Mouse (Mus musculus): Measurements from ENCODE around the gene Arpc1b.
"Not testable (repeated sequence)": the region's sequence is repeated elsewhere in the genome, so short reads cannot be mapped to it uniquely, and the experiment has no call there.

The Arpc1b gene

GRCm38 (mm10) chr5:145114071-145114605 lies at the start of gene Arpc1b:
Gene Arpc1b (plus strand): TSS chr5:145114215.
- peak; percentile 90 for DNase-seq (ENCODE audit: low spot score)

- DNase-seq (ENCODE audit: low spot score) = no peak
Observed at GRCm38 (mm10) chr5:145064765-145065340, 49.2 kb upstream of the Arpc1b start.

- DNase-seq (ENCODE audit: low spot score) = no peak
Observed at GRCm38 (mm10) chr5:145068863-145069262, 45.2 kb upstream of the Arpc1b start.

DNA sequence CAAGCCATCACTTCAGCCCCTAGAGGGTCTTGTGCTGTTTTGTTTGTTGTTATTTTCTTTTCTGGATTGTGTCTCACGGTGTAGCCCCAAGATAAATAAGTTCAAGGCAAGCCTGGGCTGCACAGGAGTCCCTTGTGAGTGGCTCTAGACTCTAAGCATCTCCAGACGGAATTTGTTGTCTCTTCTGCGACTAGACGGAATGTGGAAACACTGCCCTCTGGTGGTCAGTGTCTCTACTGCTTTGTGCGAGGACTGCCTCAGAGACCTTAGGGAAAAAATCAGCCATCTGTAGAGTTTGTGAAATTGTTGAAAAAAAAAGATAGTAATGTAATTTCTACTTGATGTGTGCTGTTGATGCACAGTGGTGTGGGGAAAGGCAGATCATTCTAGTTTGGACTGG lies 44.3 kb upstream of the Arpc1b start:
- peak; percentile 90 for DNase-seq (ENCODE audit: low spot score)

- DNase-seq (ENCODE audit: low spot score) = peak; percentile 52
Observed at GRCm38 (mm10) chr5:145071342-145071741, 42.7 kb upstream of the Arpc1b start.

- DNase-seq (ENCODE audit: low spot score) = no peak
Observed at GRCm38 (mm10) chr5:145075081-145075480, 38.9 kb upstream of the Arpc1b start.

GRCm38 (mm10) chr5:145081866-145082613 lies 32.0 kb upstream of the Arpc1b start:
- DNase-seq (ENCODE audit: low spot score) = no peak

DNA sequence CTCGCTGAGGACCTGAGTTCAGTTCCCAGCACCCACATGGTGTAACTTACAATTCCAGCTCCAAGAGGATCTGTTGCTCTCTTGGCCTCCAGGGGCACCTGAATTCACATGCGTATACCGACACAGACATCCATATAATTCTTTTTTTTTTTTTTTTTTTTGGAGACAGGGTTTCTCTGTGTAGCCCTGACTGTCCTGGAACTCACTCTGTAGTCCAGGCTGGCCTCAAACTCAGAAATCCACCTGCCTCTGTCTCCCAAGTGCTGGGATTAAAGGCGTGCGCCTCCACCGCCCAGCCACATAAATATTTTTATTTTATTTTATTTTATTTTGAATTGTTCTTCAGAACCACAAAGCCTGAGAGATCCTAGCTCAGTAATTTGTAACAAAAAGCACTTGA lies 30.8 kb upstream of the Arpc1b start:
- DNase-seq (ENCODE audit: low spot score) = not testable (repeated sequence)

GRCm38 (mm10) chr5:145083632-145084451 lies 30.2 kb upstream of the Arpc1b start, which contains the start of the genes Arpc1a and Kpna7:
Gene Arpc1a (plus strand): TSS chr5:145083830.
Gene Kpna7 (minus strand): TSS chr5:145084030.
- peak; percentile 96 for DNase-seq (ENCODE audit: low spot score)

GRCm38 (mm10) chr5:145084822-145085221 lies 29.2 kb upstream of the Arpc1b start:
- no peak for DNase-seq (ENCODE audit: low spot score)

GRCm38 (mm10) chr5:145088186-145088585 lies 25.8 kb upstream of the Arpc1b start:
- DNase-seq (ENCODE audit: low spot score) = no peak

DNA sequence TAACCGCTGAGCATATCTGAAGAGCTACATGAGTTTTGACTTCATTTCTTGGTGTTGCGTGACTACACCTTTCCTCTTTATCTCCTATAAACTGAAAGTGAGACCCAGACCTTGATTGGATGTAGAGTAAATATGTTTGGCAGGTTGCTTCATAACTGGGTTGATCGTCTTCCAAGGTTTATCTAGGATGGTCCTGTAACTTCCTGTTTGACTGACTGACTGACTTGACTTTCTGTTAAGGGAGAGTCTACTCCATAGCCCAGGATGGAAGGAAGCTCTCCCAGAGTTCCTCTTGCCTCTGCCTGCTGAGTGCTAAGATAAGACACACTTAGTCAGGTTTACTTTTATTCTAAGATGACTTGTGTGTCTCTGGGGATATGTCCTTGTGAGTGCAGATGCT lies 24.1 kb upstream of the Arpc1b start:
- no peak for DNase-seq (ENCODE audit: low spot score)

DNA sequence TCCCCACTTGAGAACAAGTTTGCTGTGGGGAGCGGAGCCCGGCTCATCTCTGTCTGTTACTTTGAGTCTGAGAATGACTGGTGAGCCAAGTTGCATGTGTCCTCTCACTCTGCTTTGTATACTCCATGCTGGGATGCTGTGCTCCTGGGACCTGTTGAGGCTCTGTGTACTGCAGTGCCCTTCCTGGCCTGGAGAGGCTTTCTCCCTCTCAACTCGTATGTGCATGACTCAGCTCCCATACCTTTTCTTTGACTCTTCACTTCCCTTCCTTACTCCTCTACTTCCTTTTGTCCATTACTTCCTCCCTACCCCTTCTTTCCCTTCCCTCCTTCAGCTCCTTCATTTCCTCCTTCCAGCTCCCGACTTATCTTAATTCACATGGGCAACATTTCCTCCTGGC lies 17.8 kb upstream of the Arpc1b start:
- no peak for DNase-seq (ENCODE audit: low spot score)

DNA sequence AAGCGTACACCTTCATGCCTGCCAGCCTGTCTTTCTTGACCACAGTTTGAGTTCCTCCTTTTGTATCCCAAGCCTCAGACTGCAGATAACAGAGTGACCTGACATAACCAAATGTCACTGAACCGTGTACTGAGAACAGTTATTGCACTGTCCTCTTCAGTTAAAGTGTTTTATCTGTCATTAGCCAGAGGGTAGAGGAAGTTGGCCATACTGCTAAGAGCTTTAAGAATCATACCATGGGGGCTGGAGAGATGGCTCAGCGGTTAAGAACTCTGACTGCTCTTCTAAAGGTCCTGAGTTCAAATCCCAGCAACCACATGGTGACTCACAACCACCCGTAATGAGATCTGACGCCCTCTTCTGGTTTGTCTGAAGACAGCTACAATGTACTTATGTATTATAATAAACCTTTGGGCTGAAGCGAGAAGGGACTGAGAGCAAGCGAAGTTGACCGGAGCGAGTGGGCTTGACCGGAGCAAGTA lies 15.6 kb upstream of the Arpc1b start:
- no peak for DNase-seq (ENCODE audit: low spot score)

DNA sequence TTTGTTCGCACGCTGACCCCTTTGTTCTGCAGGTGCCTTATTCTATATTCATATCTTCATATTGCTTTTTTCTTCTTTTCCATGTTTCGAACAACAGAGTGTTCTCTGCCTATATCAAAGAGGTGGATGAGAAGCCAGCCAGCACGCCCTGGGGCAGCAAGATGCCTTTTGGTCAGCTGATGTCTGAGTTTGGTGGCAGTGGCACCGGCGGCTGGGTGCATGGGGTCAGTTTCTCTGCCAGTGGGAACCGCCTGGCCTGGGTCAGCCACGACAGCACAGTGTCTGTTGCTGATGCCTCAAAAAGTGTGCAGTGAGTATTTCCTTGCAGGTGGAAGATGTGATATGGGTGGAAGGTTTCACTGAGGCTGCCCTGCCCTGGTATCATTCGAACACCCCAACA lies 13.1 kb upstream of the Arpc1b start:
- peak; percentile 53 for DNase-seq (ENCODE audit: low spot score)

GRCm38 (mm10) chr5:145101451-145101850 lies 12.6 kb upstream of the Arpc1b start:
- DNase-seq (ENCODE audit: low spot score) = not testable (repeated sequence)

- no peak for DNase-seq (ENCODE audit: low spot score)
Observed at GRCm38 (mm10) chr5:145102706-145103105, 11.3 kb upstream of the Arpc1b start.

GRCm38 (mm10) chr5:145104328-145104727 lies 9.7 kb upstream of the Arpc1b start:
- DNase-seq (ENCODE audit: low spot score) = peak; percentile 58

GRCm38 (mm10) chr5:145105694-145106275 lies 8.2 kb upstream of the Arpc1b start:
- peak; percentile 45 for DNase-seq (ENCODE audit: low spot score)

- DNase-seq (ENCODE audit: low spot score) = peak; percentile 51
Observed at GRCm38 (mm10) chr5:145110401-145110800, 3.6 kb upstream of the Arpc1b start.

DNA sequence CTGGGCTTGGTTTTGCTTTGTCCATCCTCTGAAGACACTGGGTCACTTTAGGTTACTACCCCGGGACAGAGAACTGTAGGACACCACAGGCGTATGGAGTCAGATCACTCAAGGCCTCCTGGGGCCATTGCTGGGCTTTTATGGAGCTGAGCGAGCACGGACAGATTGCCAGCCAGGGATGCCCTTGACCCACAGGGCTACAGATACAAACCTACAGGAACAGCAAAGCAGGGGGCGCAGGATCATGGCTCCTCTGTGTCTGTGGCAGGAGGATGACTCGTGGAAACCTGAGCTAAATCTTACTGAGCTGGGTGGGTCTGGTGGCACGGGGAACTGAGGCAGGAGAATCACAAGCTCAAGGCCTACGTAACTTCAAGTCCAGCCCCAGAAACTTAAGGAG lies 1.4 kb upstream of the Arpc1b start:
- no peak for DNase-seq (ENCODE audit: low spot score)

GRCm38 (mm10) chr5:145113416-145113815 lies 599 bp upstream of the Arpc1b start:
- DNase-seq (ENCODE audit: low spot score) = no peak

Measured in testis, postnatal 10 days (tissue).